Mouse (Mus musculus) splenic B cell, adult 2 months (primary cell): ENCODE measurements around the gene Rps18.

Experiments used
- DNase-seq: peaks from one replicate; pipeline ENCODE4 v3.0.0-alpha.2; 2011; ENCODE audit warnings: low read depth, low spot score
- H3K27me3 ChIP-seq: 2 replicates; pipeline ENCODE4 v1.6.1; 2012; ENCODE audit warnings: mild to moderate bottlenecking, low read length, moderate library complexity, mixed read lengths; ENCODE audit not compliant: control insufficient read depth, poor library complexity, insufficient read depth, severe bottlenecking
- H3K36me3 ChIP-seq: 2 replicates; pipeline ENCODE4 v1.6.1; 2012; ENCODE audit warnings: mild to moderate bottlenecking, low read length, moderate library complexity, mixed read lengths; ENCODE audit not compliant: control insufficient read depth, poor library complexity, insufficient read depth, severe bottlenecking

Rps18 gene

DNA sequence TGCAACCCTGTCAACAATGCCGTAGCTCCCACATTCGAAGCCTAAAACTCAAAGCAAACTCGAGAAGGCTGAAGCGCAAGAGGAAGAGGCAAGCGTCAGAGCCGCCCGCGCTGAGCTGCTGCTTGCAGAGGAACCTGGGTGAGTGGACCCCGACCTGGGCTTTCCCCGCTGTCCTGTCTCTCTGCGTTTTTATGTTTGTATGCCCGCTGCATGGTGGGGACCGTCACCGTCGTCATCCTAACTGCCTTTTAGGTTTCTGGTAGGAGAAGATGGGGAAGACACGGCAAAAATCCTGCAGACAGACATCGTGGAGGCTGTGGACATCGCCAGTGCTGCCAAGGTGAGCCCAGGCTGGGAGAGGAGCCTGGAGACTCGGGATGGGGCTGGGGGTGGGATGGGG lies 14.4 kb downstream of the Rps18 start:
- peaks cover 7% of the 10 kb centered on the region for H3K36me3 ChIP-seq
- DNase-seq = no peak
- no peaks in the 10 kb centered on the region for H3K27me3 ChIP-seq

DNA sequence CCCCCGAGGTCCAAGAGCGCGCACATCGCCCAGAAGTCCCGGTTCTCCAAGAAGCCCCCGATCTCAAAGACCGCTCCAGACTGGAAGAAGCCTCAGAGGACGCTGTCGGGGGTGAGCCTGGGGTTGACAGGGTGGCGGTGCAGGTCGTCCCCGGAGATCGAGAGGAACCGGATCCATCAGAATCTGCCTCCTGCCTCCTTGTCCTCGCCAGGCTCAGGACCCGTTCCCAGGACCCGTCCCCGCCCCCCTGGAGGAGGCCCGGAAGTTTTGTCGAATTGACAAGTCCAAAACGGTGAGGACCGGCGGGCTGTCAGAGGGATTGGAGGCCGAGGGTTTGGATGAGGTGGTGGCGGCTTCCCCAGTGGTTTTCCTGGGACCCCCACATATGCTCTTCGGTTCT lies 14.8 kb downstream of the Rps18 start:
- DNase-seq = no peak
- H3K36me3 ChIP-seq = peaks cover 8% of the 10 kb centered on the region
- H3K27me3 ChIP-seq = no peaks in the 10 kb centered on the region

- peak; percentile 90 for DNase-seq
- H3K27me3 ChIP-seq = no peaks in the 10 kb centered on the region
- H3K36me3 ChIP-seq = peaks cover 13% of the 10 kb centered on the region
Measured at GRCm38 (mm10) chr17:33940206-33940805, 15.5 kb downstream of the Rps18 start, which contains the start of the genes Pfdn6 and Wdr46. Gene Pfdn6, minus strand, starts transcription at chr17:33940343. Gene Wdr46, plus strand, starts transcription at chr17:33940660.

- no peak for DNase-seq
- Histone ChIP-seq H3K36me3 (peaks cover 14% of the 10 kb centered on the region), H3K27me3 (no peaks in the 10 kb centered on the region)
Measured at GRCm38 (mm10) chr17:33938783-33939182, 17.0 kb downstream of the Rps18 start.

- H3K36me3 ChIP-seq = peaks cover 12% of the 10 kb centered on the region
- DNase-seq = no peak
Measured at GRCm38 (mm10) chr17:33936993-33937392, 18.8 kb downstream of the Rps18 start.

DNA sequence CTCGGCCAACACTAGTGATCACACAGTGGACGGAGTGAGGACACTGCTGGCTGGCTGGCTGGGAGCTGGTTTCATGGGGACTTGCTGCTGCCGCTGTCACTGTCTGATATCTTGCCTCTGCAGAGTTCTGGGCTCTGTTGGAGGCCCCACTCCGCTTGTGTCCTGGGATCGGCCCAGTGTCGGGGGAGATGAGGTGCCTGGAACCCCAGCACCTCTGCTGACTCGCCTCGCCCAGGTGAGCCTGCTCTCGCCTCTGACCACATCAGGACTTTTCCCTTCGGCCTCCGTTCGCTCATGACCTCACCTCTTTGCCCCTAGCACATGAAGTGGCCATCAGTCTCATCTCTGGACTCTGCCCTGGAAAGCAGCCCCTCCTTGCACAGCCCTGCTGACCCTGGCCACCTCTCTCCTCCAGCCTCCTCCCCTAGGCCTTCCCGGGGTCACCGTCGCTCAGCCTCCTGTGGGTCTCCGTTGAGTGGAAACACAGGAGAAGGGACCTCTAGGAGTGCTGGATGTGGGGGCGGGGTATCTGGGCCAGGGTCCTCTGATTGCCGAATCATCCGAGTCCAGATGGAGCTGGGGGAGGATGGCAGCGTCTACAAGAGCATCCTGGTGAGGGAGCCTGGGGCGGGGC lies 20.3 kb downstream of the Rps18 start:
- DNase-seq = no peak
- Histone ChIP-seq H3K36me3 (peaks cover 12% of the 10 kb centered on the region), H3K27me3 (no peaks in the 10 kb centered on the region)

More at GRCm38 (mm10) chr17:33936993-33937392, 18.8 kb downstream of the Rps18 start:
- no peaks in the 10 kb centered on the region for H3K27me3 ChIP-seq

- Histone ChIP-seq H3K27me3 (no peaks in the 10 kb centered on the region), H3K36me3 (peaks cover 15% of the 10 kb centered on the region)
- DNase-seq = no peak
Measured at GRCm38 (mm10) chr17:33932970-33933369, 22.8 kb downstream of the Rps18 start.

- Histone ChIP-seq H3K27me3 (no peaks in the 10 kb centered on the region), H3K36me3 (peaks cover 16% of the 10 kb centered on the region)
- no peak for DNase-seq
Measured at GRCm38 (mm10) chr17:33932448-33932847, 23.4 kb downstream of the Rps18 start.

GRCm38 (mm10) chr17:33931947-33932346 lies 23.9 kb downstream of the Rps18 start:
- Histone ChIP-seq H3K36me3 (peaks cover 13% of the 10 kb centered on the region), H3K27me3 (no peaks in the 10 kb centered on the region)
- DNase-seq = no peak

DNA sequence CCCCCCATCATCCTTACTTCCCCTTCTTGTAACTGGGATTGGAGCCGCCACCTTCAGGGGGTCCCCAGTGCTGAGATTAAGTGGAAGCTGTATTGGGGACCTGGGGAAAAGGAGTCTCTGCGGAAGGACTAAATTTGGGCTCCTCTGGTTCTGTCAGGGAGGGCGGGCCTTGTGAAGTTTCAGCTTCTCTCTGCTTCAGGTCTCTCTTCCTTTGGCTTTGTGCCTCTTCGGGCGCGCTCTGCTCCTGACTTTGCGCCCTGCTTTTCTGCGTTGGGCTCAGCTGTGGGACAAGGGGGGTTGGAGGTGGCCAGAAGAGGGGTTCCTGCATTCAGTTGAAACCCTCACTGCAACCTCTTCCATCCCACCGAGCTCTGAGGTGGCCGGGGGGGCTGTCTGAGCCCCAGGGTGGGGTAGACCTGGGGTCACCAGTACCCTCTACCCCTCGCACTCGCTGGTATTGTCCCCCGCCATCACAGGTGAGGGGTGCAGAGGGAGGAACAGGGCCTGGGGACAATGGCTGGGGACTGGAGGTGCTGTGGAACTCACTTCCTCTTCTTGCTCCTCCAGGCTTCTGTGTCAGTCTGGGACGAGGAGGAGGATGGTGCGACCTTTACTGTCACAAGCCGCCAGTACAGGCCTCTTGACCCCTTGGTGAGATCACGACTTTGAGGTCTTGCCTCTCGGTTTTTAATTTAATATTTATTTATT lies 24.5 kb downstream of the Rps18 start:
- peak; percentile 43 for DNase-seq
- no peaks in the 10 kb centered on the region for H3K27me3 ChIP-seq

GRCm38 (mm10) chr17:33930280-33931158 lies 25.3 kb downstream of the Rps18 start:
- Histone ChIP-seq H3K27me3 (no peaks in the 10 kb centered on the region), H3K36me3 (peaks cover 15% of the 10 kb centered on the region)
- DNase-seq = peak; percentile 69

More for the DNA sequence above, 24.5 kb downstream of the Rps18 start:
- peaks cover 16% of the 10 kb centered on the region for H3K36me3 ChIP-seq

- peak; percentile 95 for DNase-seq
- H3K36me3 ChIP-seq = peaks cover 18% of the 10 kb centered on the region
- H3K27me3 ChIP-seq = no peaks in the 10 kb centered on the region
Measured at GRCm38 (mm10) chr17:33929371-33930279, 26.2 kb downstream of the Rps18 start, which contains the start of gene Rgl2. Gene Rgl2, plus strand, starts transcription at chr17:33929543.

DNA sequence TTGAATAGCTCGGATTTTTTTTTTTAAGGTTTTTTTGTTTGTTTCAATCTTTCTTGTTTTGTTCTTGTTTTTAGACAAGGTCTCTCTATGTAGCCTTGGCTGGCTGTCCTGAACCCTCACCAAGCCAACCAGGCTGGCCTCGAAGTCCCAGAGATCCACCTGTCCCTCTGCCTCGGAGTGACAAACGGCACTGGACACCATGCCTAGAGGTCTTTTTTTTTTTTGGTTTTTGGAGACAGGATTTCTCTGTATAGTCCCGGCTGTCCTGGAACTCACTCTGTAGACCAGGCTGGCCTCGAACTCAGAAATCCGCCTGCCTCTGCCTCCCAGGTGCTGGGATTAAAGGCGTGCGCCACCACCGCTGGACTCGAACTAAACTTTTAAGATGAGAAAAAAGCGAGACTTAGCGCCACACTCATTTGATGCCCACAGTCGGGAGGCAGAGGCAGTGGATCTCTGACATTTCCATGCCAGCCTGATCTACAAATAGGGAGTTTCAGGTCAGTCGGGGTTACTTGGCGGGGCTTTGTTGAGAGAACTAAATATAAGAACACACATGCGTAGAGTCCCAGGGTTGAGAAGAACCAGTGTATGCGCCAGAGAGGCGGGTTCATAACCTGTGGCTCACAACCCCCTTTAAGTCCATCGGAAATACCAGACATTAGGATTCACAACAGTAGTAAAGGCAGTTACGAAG lies 27.4 kb downstream of the Rps18 start:
- Histone ChIP-seq H3K27me3 (no peaks in the 10 kb centered on the region), H3K36me3 (peaks cover 18% of the 10 kb centered on the region)
- no peak for DNase-seq
